Mouse (Mus musculus): ENCODE data around the gene Zdhhc18. TPM values are rescaled to one million over a fixed set of nuclear protein-coding genes. Genes with fewer than 3 reads are reported as not detected.
A peak's percentile ranks its signal among the peaks of the same experiment; 100 is the strongest.

Gene Zdhhc18
- polyA plus RNA-seq, 1 experiment from 2014 or later = 3.8 TPM

DNA sequence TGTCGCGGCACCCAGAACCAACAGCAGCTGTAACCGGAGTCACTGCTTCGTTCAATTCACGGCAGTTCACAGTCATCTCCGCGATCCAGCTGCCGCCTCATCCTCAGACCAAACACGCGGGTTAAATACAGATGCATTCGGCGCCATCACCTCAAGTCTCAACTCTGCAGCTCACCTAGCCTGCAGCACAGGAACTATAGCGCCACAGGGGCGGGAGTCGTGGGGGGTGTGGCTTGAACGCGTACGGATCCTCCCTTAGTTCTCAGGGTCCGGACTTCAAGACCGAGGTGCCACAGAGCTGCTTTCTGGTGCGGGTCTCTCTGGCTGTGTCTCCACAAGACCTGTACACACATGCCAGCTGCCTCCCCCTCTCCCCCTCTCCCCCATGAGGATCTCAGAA lies 4.3 kb downstream of the Zdhhc18 start:
- Histone ChIP-seq H3K27me3 (no peaks in the 10 kb centered on the region), H3K4me1 (peaks cover 5% of the 10 kb centered on the region), H3K9ac (no peak overlapping the region), H3K36me3 (no peaks in the 10 kb centered on the region), H3K9me3 (replicated peaks) (peaks cover 7% of the 10 kb centered on the region; the same call in 1 of the 2 replicates), H3K27ac (no peak overlapping the region), H3K4me2 (peak overlapping the region; percentile 5; the same call in 1 of the 2 replicates), H3K4me3 (replicated peaks) (no peak overlapping the region)
- ATAC-seq (replicated peaks; ENCODE audit: low FRiP score) = no peak
- WGBS = 55% methylated on average over 21 of the region's 21 CpGs

DNA sequence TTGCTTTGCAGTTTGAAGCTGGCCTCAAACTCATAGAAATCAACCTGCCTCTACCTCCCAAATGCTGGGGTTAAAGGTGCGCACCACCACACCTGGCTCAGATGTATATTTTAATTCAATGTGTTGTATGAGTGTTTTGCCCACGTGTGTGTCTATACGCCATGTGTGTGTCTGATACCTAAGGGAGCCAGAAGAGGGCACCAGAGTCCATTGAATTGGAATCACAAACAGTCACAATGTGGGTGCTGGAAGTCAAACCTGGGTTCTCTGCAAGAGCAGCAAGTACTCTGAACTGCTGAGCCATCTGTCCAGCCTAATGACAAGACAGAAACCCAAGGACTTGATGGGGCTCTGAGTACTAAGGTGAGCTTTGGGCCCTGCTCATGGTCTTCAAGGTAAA lies 4.8 kb downstream of the Zdhhc18 start:
- Histone ChIP-seq H3K9ac (no peak overlapping the region), H3K27me3 (no peaks in the 10 kb centered on the region), H3K4me2 (0 out of 2 replicates have a peak overlapping the region, but pooled peaks have one; percentile 5), H3K4me1 (peaks cover 5% of the 10 kb centered on the region), H3K9me3 (replicated peaks) (peaks cover 7% of the 10 kb centered on the region; the same call in 1 of the 2 replicates), H3K4me3 (replicated peaks) (no peak overlapping the region), H3K27ac (no peak overlapping the region), H3K36me3 (no peaks in the 10 kb centered on the region)
- ATAC-seq (replicated peaks; ENCODE audit: low FRiP score) = no peak
- WGBS = 85% methylated on average over 3 of the region's 3 CpGs

- WGBS = 78% methylated on average over 5 of the region's 5 CpGs
- Histone ChIP-seq H3K4me1 (peaks cover 41% of the 10 kb centered on the region), H3K9ac (no peak overlapping the region), H3K4me3 (replicated peaks) (peak overlapping the region; percentile 70; the same call in 1 of the 2 replicates), H3K4me2 (no peak overlapping the region), H3K9me3 (replicated peaks) (no peaks in the 10 kb centered on the region), H3K27ac (no peak overlapping the region), H3K36me3 (no peaks in the 10 kb centered on the region), H3K27me3 (no peaks in the 10 kb centered on the region)
- ATAC-seq (replicated peaks; ENCODE audit: low FRiP score) = no peak
Observed at GRCm38 (mm10) chr4:133634043-133634410, 15.9 kb downstream of the Zdhhc18 start.

GRCm38 (mm10) chr4:133633332-133634042 lies 16.5 kb downstream of the Zdhhc18 start:
- ATAC-seq (replicated peaks; ENCODE audit: low FRiP score) = peak; percentile 89
- Histone ChIP-seq H3K9ac (peak overlapping the region; percentile 85), H3K4me1 (peaks cover 46% of the 10 kb centered on the region), H3K9me3 (replicated peaks) (no peaks in the 10 kb centered on the region), H3K27ac (peak overlapping the region; percentile 78), H3K4me3 (replicated peaks) (peak overlapping the region; percentile 70), H3K27me3 (no peaks in the 10 kb centered on the region), H3K36me3 (no peaks in the 10 kb centered on the region), H3K4me2 (peak overlapping the region; percentile 95)
- 9% methylated on average over 37 of the region's 47 CpGs for WGBS

GRCm38 (mm10) chr4:133632483-133633327 lies 17.2 kb downstream of the Zdhhc18 start:
- WGBS = 1% methylated on average over 67 of the region's 69 CpGs
- Histone ChIP-seq H3K27me3 (no peaks in the 10 kb centered on the region), H3K4me1 (peaks cover 50% of the 10 kb centered on the region), H3K27ac (peak overlapping the region; percentile 78), H3K9ac (peak overlapping the region; percentile 85), H3K4me3 (replicated peaks) (peak overlapping the region; percentile 70), H3K36me3 (no peaks in the 10 kb centered on the region), H3K4me2 (peak overlapping the region; percentile 95), H3K9me3 (replicated peaks) (no peaks in the 10 kb centered on the region)
- peak; percentile 73 for ATAC-seq (replicated peaks; ENCODE audit: low FRiP score)

- no peaks in the 10 kb centered on the region for H3K9me3 ChIP-seq (replicated peaks)
- H3K27ac ChIP-seq = peak overlapping the region; percentile 78
- 32% methylated on average over 9 of the region's 9 CpGs for WGBS
- H3K4me2 ChIP-seq = peak overlapping the region; percentile 95
- ATAC-seq (replicated peaks; ENCODE audit: low FRiP score) = no peak
- peak overlapping the region; percentile 70 for H3K4me3 ChIP-seq (replicated peaks)
- H3K4me1 ChIP-seq = peaks cover 54% of the 10 kb centered on the region
- peaks cover 2% of the 10 kb centered on the region for H3K36me3 ChIP-seq
- H3K27me3 ChIP-seq = no peaks in the 10 kb centered on the region
- peak overlapping the region; percentile 85 for H3K9ac ChIP-seq
Observed at GRCm38 (mm10) chr4:133631769-133632411, 18.1 kb downstream of the Zdhhc18 start.

GRCm38 (mm10) chr4:133631071-133631768 lies 18.7 kb downstream of the Zdhhc18 start:
- Histone ChIP-seq H3K36me3 (peaks cover 8% of the 10 kb centered on the region), H3K4me2 (peak overlapping the region; percentile 95), H3K4me3 (replicated peaks) (peak overlapping the region; percentile 70), H3K9me3 (replicated peaks) (no peaks in the 10 kb centered on the region), H3K9ac (0 out of 2 replicates have a peak overlapping the region, but pooled peaks have one; percentile 0), H3K4me1 (peaks cover 60% of the 10 kb centered on the region), H3K27ac (0 out of 2 replicates have a peak overlapping the region, but pooled peaks have one; percentile 13), H3K27me3 (no peaks in the 10 kb centered on the region)
- 72% methylated on average over 14 of the region's 14 CpGs for WGBS
- ATAC-seq (replicated peaks; ENCODE audit: low FRiP score) = no peak

DNA sequence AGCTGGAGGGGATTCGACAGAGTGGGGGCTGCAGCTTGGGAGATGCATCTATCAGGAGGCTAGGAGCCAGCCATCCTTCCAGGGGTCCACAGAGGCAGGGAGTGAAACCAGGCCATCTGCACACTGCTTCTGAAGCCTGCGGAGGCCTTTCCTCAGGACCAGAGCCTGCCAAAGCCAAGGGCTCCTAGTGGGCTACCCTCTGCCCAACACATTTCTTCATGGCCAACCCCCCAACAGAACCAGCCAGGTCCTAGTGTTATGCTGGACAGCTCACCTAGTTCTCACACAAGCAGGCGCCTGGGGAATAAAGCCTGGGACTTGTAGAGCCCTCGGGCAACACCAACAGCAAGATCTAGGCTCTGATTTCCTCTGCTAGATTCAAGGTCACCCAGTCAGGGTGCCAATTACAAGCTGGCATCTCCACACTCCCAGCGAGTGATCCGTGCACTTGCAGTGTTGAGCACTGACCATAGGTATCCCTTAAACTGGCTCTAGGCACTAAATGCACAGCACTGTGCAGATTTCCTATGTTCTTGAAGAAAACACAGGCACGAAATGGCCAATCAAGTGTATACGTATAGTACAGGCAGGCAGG lies 19.5 kb downstream of the Zdhhc18 start:
- peaks cover 68% of the 10 kb centered on the region for H3K4me1 ChIP-seq
- H3K9ac ChIP-seq = 0 out of 2 replicates have a peak overlapping the region, but pooled peaks have one; percentile 0
- H3K27me3 ChIP-seq = no peaks in the 10 kb centered on the region
- no peak overlapping the region; the same call in 1 of the 2 replicates for H3K27ac ChIP-seq
- WGBS = 88% methylated on average over 8 of the region's 8 CpGs
- no peaks in the 10 kb centered on the region for H3K9me3 ChIP-seq (replicated peaks)
- H3K4me3 ChIP-seq (replicated peaks) = no peak overlapping the region
- H3K4me2 ChIP-seq = peak overlapping the region; percentile 95; the same call in 1 of the 2 replicates
- H3K36me3 ChIP-seq = peaks cover 15% of the 10 kb centered on the region
- ATAC-seq (replicated peaks; ENCODE audit: low FRiP score) = no peak

- no peaks in the 10 kb centered on the region for H3K9me3 ChIP-seq (replicated peaks)
- WGBS = 82% methylated on average over 7 of the region's 7 CpGs
- peaks cover 77% of the 10 kb centered on the region for H3K4me1 ChIP-seq
- H3K4me3 ChIP-seq (replicated peaks) = no peak overlapping the region
- no peak overlapping the region for H3K27ac ChIP-seq
- H3K9ac ChIP-seq = no peak overlapping the region
- peaks cover 25% of the 10 kb centered on the region for H3K36me3 ChIP-seq
- H3K27me3 ChIP-seq = no peaks in the 10 kb centered on the region
- no peak for ATAC-seq (replicated peaks; ENCODE audit: low FRiP score)
- H3K4me2 ChIP-seq = no peak overlapping the region
Observed at GRCm38 (mm10) chr4:133629191-133629590, 20.8 kb downstream of the Zdhhc18 start.

- Histone ChIP-seq H3K36me3 (peaks cover 32% of the 10 kb centered on the region), H3K9me3 (replicated peaks) (no peaks in the 10 kb centered on the region), H3K27me3 (no peaks in the 10 kb centered on the region), H3K27ac (no peak overlapping the region), H3K4me3 (replicated peaks) (no peak overlapping the region), H3K4me2 (no peak overlapping the region), H3K4me1 (peaks cover 72% of the 10 kb centered on the region), H3K9ac (no peak overlapping the region)
- WGBS = 59% methylated on average over 2 of the region's 2 CpGs
- ATAC-seq (replicated peaks; ENCODE audit: low FRiP score) = no peak
Observed at GRCm38 (mm10) chr4:133628517-133628916, 21.4 kb downstream of the Zdhhc18 start.

GRCm38 (mm10) chr4:133627039-133627438 lies 22.9 kb downstream of the Zdhhc18 start:
- Histone ChIP-seq H3K4me1 (peaks cover 63% of the 10 kb centered on the region), H3K27ac (peak overlapping the region; percentile 87; the same call in 1 of the 2 replicates), H3K4me3 (replicated peaks) (no peak overlapping the region), H3K9me3 (replicated peaks) (no peaks in the 10 kb centered on the region), H3K9ac (no peak overlapping the region), H3K36me3 (peaks cover 32% of the 10 kb centered on the region), H3K4me2 (no peak overlapping the region), H3K27me3 (no peaks in the 10 kb centered on the region)
- ATAC-seq (replicated peaks; ENCODE audit: low FRiP score) = no peak
- WGBS = 92% methylated on average over 14 of the region's 14 CpGs
